Mouse (Mus musculus): ENCODE results near the gene Dll4. TPM values are rescaled to one million over a fixed set of nuclear protein-coding genes. Genes with fewer than 3 reads are reported as not detected.

Dll4 gene
- polyA plus RNA-seq, 1 experiment from 2014 or later = 3.7 TPM

DNA sequence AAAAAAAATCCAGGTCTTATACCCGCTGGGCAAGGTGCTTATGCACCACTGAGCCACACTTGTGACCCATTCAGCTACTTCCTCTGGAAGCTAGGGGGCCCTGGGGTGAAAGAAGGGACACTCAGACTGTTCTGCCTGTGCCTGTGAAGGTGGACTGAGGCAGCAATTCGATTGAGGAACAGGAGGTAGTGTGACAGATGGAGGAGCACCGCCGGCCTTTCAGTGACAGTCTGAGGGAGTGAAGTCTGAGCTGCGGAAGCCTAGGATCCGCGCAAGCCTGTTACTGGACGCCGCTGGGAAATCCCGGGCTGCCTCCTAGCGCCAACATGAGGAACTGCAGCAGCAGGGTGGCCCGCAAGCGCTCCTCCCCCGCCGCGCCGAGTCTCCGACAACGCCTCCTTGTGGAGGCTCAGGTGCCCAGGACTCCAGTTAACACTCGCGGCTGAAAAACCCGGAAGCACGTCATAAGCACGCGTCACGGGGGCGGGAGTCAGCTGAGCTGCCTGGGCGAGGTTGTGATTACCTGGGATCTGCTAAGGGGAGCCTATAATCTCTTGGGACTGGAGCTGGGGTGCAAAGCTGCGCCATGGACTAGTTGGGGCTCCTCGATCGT, 37.2 kb upstream of the Dll4 start, which contains the start of gene Vps18:
Gene Vps18, plus strand, starts transcription at position 471 of the 613 bp plus-strand sequence.
- H3K27me3 ChIP-seq (ENCODE audit: control insufficient read depth, insufficient read depth, low read length) = no peaks in the 10 kb centered on the region
- under 1% methylated on average over 31 of the region's 31 CpGs for whole genome bisulfite sequencing
- TF ChIP-seq EP300 (optimal IDR thresholded peaks at IDR 0.05) = no peak
- peak; percentile 99 for TF ChIP-seq CTCF (IDR thresholded peaks at IDR 0.05; ENCODE audit: low read depth)
- H3K9ac ChIP-seq (ENCODE audit: low read length) = peak within 1 kb of the TSS; percentile 68
- H3K4me3 ChIP-seq (ENCODE audit: low read depth, low read length) = peak within 1 kb of the TSS; percentile 56
- H3K9me3 ChIP-seq (ENCODE audit: control insufficient read depth, low read length) = no peaks in the 10 kb centered on the region
- 0 out of 2 replicates have a peak, but pooled peaks cover 2% of the 10 kb centered on the region for H3K4me1 ChIP-seq (replicated peaks; ENCODE audit: control insufficient read depth, insufficient read depth)
- H3K4me2 ChIP-seq (replicated peaks; ENCODE audit: low read depth) = peak within 1 kb of the TSS; percentile 95
- DNase-seq (ENCODE audit: low spot score) (peak; percentile 99), ATAC-seq (ENCODE audit: low FRiP score, low TSS enrichment) (peak; percentile 95)
- H3K27ac ChIP-seq (replicated peaks) = peak within 1 kb of the TSS; percentile 56
- H3K36me3 ChIP-seq (ENCODE audit: control insufficient read depth, insufficient read depth, low read length) = peaks cover 4% of the 10 kb centered on the region; the same call in 1 of the 2 replicates

DNA sequence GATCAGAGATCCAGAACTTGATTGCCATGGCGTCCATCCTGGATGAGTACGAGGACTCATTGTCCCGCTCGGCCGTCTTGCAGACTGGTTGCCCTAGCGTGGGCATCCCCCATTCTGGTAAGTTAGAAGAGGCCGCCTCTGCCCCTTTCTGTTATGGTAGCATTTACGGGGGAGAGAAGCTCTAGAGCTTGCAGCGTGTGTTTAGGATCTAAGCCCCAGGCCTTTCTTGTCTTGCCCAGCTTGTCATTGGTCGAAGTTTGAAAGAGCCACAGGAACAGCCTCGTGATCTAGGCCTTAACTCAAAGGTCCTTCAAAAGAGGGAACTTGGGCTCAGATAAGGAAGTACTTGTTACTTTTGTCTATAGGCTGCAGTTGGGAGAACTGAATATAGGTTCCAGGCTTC, 36.6 kb upstream of the Dll4 start:
- H3K4me1 ChIP-seq (replicated peaks; ENCODE audit: control insufficient read depth, insufficient read depth) = 0 out of 2 replicates have a peak, but pooled peaks cover 2% of the 10 kb centered on the region
- ATAC-seq (ENCODE audit: low FRiP score, low TSS enrichment) = 0 out of 2 replicates have a peak, but pooled peaks have one; percentile 8
- TF ChIP-seq EP300 (optimal IDR thresholded peaks at IDR 0.05) (no peak), CTCF (IDR thresholded peaks at IDR 0.05; ENCODE audit: low read depth) (no peak)
- peak overlapping the region; percentile 56 for H3K27ac ChIP-seq (replicated peaks)
- no peak for DNase-seq (ENCODE audit: low spot score)
- peak overlapping the region; percentile 56 for H3K4me3 ChIP-seq (ENCODE audit: low read depth, low read length)
- H3K27me3 ChIP-seq (ENCODE audit: control insufficient read depth, insufficient read depth, low read length) = no peaks in the 10 kb centered on the region
- H3K9ac ChIP-seq (ENCODE audit: low read length) = peak overlapping the region; percentile 68
- no peaks in the 10 kb centered on the region for H3K9me3 ChIP-seq (ENCODE audit: control insufficient read depth, low read length)
- WGBS = 2% methylated on average over 11 of the region's 11 CpGs
- H3K36me3 ChIP-seq (ENCODE audit: control insufficient read depth, insufficient read depth, low read length) = peaks cover 6% of the 10 kb centered on the region; the same call in 1 of the 2 replicates
- peak overlapping the region; percentile 95 for H3K4me2 ChIP-seq (replicated peaks; ENCODE audit: low read depth)

GRCm38 (mm10) chr2:119292281-119292680, 33.3 kb upstream of the Dll4 start:
- 87% methylated on average over 5 of the region's 5 CpGs for WGBS
- Histone ChIP-seq H3K27me3 (ENCODE audit: control insufficient read depth, insufficient read depth, low read length) (no peaks in the 10 kb centered on the region), H3K4me1 (replicated peaks; ENCODE audit: control insufficient read depth, insufficient read depth) (0 out of 2 replicates have a peak, but pooled peaks cover 2% of the 10 kb centered on the region), H3K4me2 (replicated peaks; ENCODE audit: low read depth) (no peak overlapping the region), H3K4me3 (ENCODE audit: low read depth, low read length) (no peak overlapping the region), H3K9me3 (ENCODE audit: control insufficient read depth, low read length) (no peaks in the 10 kb centered on the region), H3K9ac (ENCODE audit: low read length) (no peak overlapping the region), H3K27ac (replicated peaks) (no peak overlapping the region), H3K36me3 (ENCODE audit: control insufficient read depth, insufficient read depth, low read length) (peaks cover 17% of the 10 kb centered on the region)
- TF ChIP-seq CTCF (IDR thresholded peaks at IDR 0.05; ENCODE audit: low read depth) (no peak), EP300 (optimal IDR thresholded peaks at IDR 0.05) (no peak)
- DNase-seq (ENCODE audit: low spot score) (no peak), ATAC-seq (ENCODE audit: low FRiP score, low TSS enrichment) (no peak)

DNA sequence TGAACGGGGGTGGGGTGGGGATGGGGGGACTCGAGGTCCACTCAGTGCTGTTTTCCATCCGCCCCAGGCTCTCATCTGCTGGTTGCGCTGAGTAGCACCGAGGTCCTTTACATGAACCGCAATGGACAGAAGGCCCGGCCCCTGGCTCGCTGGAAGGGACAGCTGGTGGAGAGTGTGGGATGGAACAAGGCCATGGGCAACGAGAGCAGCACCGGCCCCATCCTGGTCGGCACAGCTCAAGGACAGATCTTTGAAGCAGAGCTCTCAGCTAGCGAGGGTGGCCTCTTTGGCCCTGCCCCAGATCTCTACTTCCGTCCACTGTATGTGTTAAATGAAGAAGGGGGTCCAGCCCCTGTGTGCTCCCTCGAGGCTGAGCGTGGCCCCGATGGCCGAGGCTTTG, 32.7 kb upstream of the Dll4 start:
- TF ChIP-seq EP300 (optimal IDR thresholded peaks at IDR 0.05) (no peak), CTCF (IDR thresholded peaks at IDR 0.05; ENCODE audit: low read depth) (no peak)
- H3K4me2 ChIP-seq (replicated peaks; ENCODE audit: low read depth) = no peak overlapping the region
- no peaks in the 10 kb centered on the region for H3K9me3 ChIP-seq (ENCODE audit: control insufficient read depth, low read length)

GRCm38 (mm10) chr2:119293311-119293710, 32.3 kb upstream of the Dll4 start:
- Histone ChIP-seq H3K27ac (replicated peaks) (no peak overlapping the region), H3K27me3 (ENCODE audit: control insufficient read depth, insufficient read depth, low read length) (no peaks in the 10 kb centered on the region), H3K36me3 (ENCODE audit: control insufficient read depth, insufficient read depth, low read length) (peaks cover 17% of the 10 kb centered on the region), H3K9me3 (ENCODE audit: control insufficient read depth, low read length) (no peaks in the 10 kb centered on the region), H3K4me1 (replicated peaks; ENCODE audit: control insufficient read depth, insufficient read depth) (0 out of 2 replicates have a peak, but pooled peaks cover 2% of the 10 kb centered on the region), H3K9ac (ENCODE audit: low read length) (no peak overlapping the region), H3K4me2 (replicated peaks; ENCODE audit: low read depth) (no peak overlapping the region), H3K4me3 (ENCODE audit: low read depth, low read length) (no peak overlapping the region)
- 95% methylated on average over 17 of the region's 17 CpGs for WGBS
- no peak for TF ChIP-seq EP300 (optimal IDR thresholded peaks at IDR 0.05)
- TF ChIP-seq CTCF (IDR thresholded peaks at IDR 0.05; ENCODE audit: low read depth) = no peak
- no peak for ATAC-seq (ENCODE audit: low FRiP score, low TSS enrichment)
- no peak for DNase-seq (ENCODE audit: low spot score)

More for the DNA sequence above, 32.7 kb upstream of the Dll4 start:
- DNase-seq (ENCODE audit: low spot score) (no peak), ATAC-seq (ENCODE audit: low FRiP score, low TSS enrichment) (no peak)
- H3K36me3 ChIP-seq (ENCODE audit: control insufficient read depth, insufficient read depth, low read length) = peaks cover 17% of the 10 kb centered on the region
- H3K27ac ChIP-seq (replicated peaks) = no peak overlapping the region
- H3K27me3 ChIP-seq (ENCODE audit: control insufficient read depth, insufficient read depth, low read length) = no peaks in the 10 kb centered on the region
- no peak overlapping the region for H3K9ac ChIP-seq (ENCODE audit: low read length)
- H3K4me1 ChIP-seq (replicated peaks; ENCODE audit: control insufficient read depth, insufficient read depth) = 0 out of 2 replicates have a peak, but pooled peaks cover 2% of the 10 kb centered on the region
- WGBS = 93% methylated on average over 17 of the region's 17 CpGs
- no peak overlapping the region for H3K4me3 ChIP-seq (ENCODE audit: low read depth, low read length)

GRCm38 (mm10) chr2:119293776-119294390, 31.7 kb upstream of the Dll4 start:
- Histone ChIP-seq H3K4me1 (replicated peaks; ENCODE audit: control insufficient read depth, insufficient read depth) (0 out of 2 replicates have a peak, but pooled peaks cover 2% of the 10 kb centered on the region), H3K27me3 (ENCODE audit: control insufficient read depth, insufficient read depth, low read length) (no peaks in the 10 kb centered on the region), H3K27ac (replicated peaks) (no peak overlapping the region), H3K36me3 (ENCODE audit: control insufficient read depth, insufficient read depth, low read length) (peaks cover 17% of the 10 kb centered on the region), H3K4me2 (replicated peaks; ENCODE audit: low read depth) (no peak overlapping the region), H3K9me3 (ENCODE audit: control insufficient read depth, low read length) (no peaks in the 10 kb centered on the region), H3K9ac (ENCODE audit: low read length) (no peak overlapping the region), H3K4me3 (ENCODE audit: low read depth, low read length) (no peak overlapping the region)
- ATAC-seq (ENCODE audit: low FRiP score, low TSS enrichment) (no peak), DNase-seq (ENCODE audit: low spot score) (no peak)
- TF ChIP-seq CTCF (IDR thresholded peaks at IDR 0.05; ENCODE audit: low read depth) (no peak), EP300 (optimal IDR thresholded peaks at IDR 0.05) (no peak)
- 93% methylated on average over 34 of the region's 34 CpGs for WGBS
